Mouse (Mus musculus) bone marrow, adult 2 months (tissue): ENCODE results near the gene Bfsp2.

ENCODE experiments used
- CTCF ChIP-seq: fragments of 200-500 bp; IDR thresholded peaks from 2 replicates; pipeline ENCODE4 v1.5.1; 2011; ENCODE audit warnings: low read length, control low read depth; ENCODE audit not compliant: control insufficient read depth, insufficient read depth
- POLR2A ChIP-seq: fragments of 200-500 bp; IDR thresholded peaks from 2 replicates; pipeline ENCODE4 v1.6.1; 2011; ENCODE audit warnings: low read depth, mild to moderate bottlenecking, control low read depth, low read length, borderline replicate concordance; ENCODE audit not compliant: control insufficient read depth

- TF ChIP-seq CTCF (no peak), POLR2A (no peak)
These were observed 11.8 kb upstream of the Bfsp2 start for GRCm38 (mm10) chr9:103491985-103492384.
